Mouse (Mus musculus) layer of hippocampus, postnatal 14 days (tissue): ENCODE results near the gene Chac1. TPM values are rescaled to one million over a fixed set of nuclear protein-coding genes. Genes with fewer than 3 reads are reported as not detected.
A peak's percentile ranks its signal among the peaks of the same experiment; 100 is the strongest.

ENCODE experiments used
- DNase-seq, 2 experiments: peaks; one replicate each; pipeline ENCODE4 v3.0.0; 2021 to 2022; ENCODE audit warnings: low spot score in 2 of 2, mixed read lengths in 1 of 2
- long read RNA-seq, 2 experiments: library from polyadenylated mRNA; stranded (forward); transcript quantifications; one replicate each; pipeline ENCODE4 v2.0.0; 2021
- total RNA-seq, 2 experiments: library from RNA; stranded (reverse); gene quantifications; 2 replicates each; pipeline ENCODE4 v1.2.3; 2021

Gene Chac1
- total RNA-seq = 1 to 10 TPM; 6.6 to 7.8 TPM
- long read RNA-seq, experiment 1, transcript Chac1-201 (3 exons, 1,637 nt) = major isoform, 5 of 5 reads
- long read RNA-seq, experiment 1, partial matches to known transcripts = 0 of 5 reads
- long read RNA-seq, experiment 1, other reads (novel, unspliced or antisense) = 0 of 5 reads
- long read RNA-seq, experiment 2, transcript Chac1-201 (3 exons, 1,637 nt) = major isoform, 10 of 11 reads
- long read RNA-seq, experiment 2, partial matches to known transcripts = 1 of 11 reads
- long read RNA-seq, experiment 2, other reads (novel, unspliced or antisense) = 0 of 11 reads

- peak; percentile 88 to 95 for DNase-seq
Measured at GRCm38 (mm10) chr2:119350555-119351486, at the start of gene Chac1. Gene Chac1 (plus strand): TSS chr2:119351229.

GRCm38 (mm10) chr2:119302876-119303275, 48.2 kb upstream of the Chac1 start:
- no peak for DNase-seq

DNA sequence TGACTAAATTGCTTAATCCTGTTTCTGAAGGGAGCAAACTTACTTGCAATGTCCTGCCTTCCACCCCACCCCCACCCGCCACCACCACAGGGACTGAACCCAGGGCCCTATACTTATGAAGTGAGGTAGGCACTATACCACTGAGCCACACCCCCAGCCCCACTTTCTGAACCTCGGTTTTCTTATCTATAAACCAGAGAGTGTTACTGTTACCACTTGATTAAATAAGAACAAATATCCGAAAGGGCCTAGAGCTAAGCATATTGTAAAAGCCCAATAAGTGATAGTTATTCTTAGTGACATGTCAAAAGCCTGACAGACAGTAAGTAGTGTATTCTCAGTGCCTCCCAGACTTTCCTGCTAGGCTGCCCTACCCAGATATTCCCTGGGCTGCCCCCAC, 46.6 kb upstream of the Chac1 start:
- DNase-seq = no peak

GRCm38 (mm10) chr2:119304798-119305208, 46.2 kb upstream of the Chac1 start:
- DNase-seq = no peak

DNA sequence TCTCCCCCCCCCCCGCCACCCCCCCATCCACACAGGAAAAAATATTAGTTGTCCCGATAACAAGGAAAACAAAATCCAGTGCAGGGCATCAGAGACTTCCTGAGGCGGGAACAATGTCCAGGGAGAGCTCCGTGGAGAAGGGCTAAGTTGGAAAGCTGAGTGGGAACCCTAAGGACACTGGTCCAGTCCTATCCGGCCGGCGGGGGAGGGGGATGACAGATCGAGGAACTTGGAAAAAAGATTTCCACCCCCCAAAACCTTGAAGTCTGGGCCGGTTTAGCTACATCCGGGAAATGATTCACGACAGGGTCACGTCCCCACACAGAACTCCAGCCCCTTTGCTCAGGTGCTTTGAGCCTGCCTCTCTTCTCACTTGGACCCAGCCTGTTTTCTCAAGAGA, 39.5 kb upstream of the Chac1 start:
- no peak for DNase-seq

- DNase-seq = no peak
Measured at GRCm38 (mm10) chr2:119312380-119312958, 38.6 kb upstream of the Chac1 start.

DNA sequence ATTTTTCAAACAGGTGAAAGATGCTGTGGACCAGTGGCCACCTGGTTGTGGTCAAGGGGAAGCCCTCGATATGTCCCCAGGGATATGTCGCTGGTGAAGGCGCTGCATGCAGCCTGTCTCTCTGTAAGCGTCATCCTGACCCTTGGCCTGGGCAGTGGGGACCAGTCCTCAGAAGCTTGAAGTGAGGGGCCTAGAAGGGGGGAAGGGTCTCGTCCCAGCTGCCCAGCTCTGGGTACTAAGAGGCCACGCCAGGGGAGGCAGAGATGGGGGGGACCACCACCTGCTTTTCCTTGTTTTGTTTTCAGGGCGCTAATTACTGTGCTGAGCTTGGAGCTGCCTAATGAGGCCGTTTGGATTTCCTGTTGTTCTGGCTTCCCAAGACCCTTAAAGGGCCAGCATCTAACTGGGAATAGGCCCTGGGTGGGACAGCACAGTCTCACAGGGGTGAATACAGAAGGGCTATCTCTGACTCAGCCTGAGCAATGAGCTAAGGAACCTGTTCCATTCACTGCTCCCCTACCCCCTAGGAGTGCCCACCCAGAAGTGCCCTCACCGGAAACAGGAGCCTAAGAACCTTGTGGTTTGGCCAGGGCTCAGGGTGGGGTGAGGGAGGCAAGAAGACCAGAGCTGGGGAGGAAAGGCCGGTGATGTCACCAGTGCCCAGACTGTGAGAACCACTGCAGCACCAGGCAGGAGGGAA, 37.1 kb upstream of the Chac1 start:
- no peak for DNase-seq

- no peak for DNase-seq
Measured at GRCm38 (mm10) chr2:119314742-119315310, 36.2 kb upstream of the Chac1 start.

GRCm38 (mm10) chr2:119318043-119318710, 32.9 kb upstream of the Chac1 start:
- no peak for DNase-seq

DNA sequence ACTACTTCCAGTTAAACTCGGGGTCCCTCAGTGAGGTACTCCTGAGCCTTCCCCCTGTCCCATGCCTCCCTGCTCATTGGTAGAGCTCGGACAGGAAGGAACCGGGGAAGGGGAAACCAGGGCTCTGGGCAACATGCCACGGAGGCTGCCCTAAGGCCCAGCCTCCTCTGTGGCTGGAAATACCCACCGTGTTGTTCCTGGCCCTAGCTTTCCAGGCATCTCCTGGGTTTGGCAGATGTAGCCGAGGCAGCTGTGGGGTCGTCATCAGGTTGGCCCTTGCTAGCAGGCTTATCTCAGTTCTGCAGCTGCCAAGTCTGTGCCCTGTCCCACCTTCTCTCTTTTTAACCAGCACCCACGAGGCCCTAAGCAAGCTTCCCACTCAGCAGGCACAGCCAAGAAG, 30.5 kb upstream of the Chac1 start:
- no peak for DNase-seq

DNA sequence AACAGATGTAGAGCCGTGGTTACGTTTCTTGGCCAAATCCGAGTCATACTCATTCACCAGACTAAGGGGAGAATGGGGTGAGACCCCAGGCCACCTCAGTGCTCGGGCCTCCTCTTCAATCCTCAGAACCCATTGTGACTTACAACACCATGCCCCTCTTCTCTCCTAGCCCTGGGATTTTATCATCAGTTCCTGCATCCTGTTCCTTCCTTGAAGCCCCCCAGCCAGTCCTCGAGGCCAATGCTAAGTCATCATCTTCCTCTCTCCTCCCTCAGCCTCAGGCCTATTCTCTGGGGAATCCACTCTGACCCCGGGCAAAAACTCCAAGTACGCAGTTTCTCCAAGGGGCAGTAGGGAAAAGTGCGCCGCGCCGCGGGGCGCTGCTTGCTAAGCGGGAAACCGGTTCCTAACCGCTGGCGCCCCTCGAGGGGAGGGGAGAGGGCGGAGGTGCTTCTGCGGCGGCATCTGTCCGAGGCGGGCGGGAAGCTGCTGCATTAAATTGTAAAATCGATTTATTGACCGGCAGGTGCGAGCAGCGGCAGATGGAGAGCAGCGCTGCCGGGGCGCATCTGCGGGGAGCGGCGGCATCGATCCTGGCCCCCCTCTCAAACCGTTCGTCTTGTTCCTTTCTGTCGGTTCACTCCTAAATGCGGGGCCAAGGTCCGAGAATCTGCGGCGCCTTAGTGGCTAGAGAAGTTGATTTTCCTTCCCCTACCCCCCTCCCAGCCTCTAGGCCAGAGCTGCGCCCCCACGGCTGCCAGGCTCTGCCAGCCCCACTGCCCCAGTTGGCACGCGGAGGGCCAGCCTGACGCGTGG, 29.1 kb upstream of the Chac1 start:
- DNase-seq = no peak

GRCm38 (mm10) chr2:119322587-119323300, 28.3 kb upstream of the Chac1 start:
- peak; percentile 80 to 85 for DNase-seq

- DNase-seq = no peak
Measured at GRCm38 (mm10) chr2:119323866-119324575, 27.0 kb upstream of the Chac1 start.

- no peak for DNase-seq
Measured at GRCm38 (mm10) chr2:119324576-119325318, 26.3 kb upstream of the Chac1 start.

DNA sequence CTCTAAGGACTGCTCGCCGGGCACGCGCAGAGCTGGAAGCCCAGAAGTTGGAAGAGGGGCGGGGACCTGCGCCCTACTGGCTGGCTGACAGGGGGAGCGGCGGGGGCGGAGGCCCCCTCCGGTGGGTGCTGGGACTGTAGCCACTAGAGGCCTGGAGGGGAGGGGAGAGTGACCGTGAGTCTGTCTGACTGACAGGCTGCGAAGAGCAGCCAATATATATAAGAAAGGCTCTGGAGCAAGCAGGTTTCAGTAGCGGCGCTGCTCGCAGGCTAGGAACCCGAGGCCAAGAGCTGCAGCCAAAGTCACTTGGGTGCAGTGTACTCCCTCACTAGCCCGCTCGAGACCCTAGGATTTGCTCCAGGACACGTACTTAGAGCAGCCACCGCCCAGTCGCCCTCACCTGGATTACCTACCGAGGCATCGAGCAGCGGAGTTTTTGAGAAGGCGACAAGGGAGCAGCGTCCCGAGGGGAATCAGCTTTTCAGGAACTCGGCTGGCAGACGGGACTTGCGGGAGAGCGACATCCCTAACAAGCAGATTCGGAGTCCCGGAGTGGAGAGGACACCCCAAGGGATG, 25.4 kb upstream of the Chac1 start, which contains the start of gene Dll4:
Gene Dll4, plus strand, starts transcription at position 217 of the 576 bp plus-strand sequence.
- DNase-seq = no peak

- no peak for DNase-seq
Measured at GRCm38 (mm10) chr2:119326161-119327101, 24.6 kb upstream of the Chac1 start.
